In genomic region chr7:127185601-127186000, GRCm38 (mm10) we compare ENCODE assay signal across 8 mouse cellular contexts. TPM values are rescaled to one million over a fixed set of nuclear protein-coding genes. Genes with fewer than 3 reads are reported as not detected.
DNase-seq lines count a peak whose midpoint lies in the region; ATAC-seq and TF ChIP-seq lines count a peak whose summit lies in the region.

No protein-coding gene starts in this region.

- no peak overlapping the region for H3K4me3 ChIP-seq in lung, embryonic 14.5 days (ENCODE audit: low read depth, low read length)
- H3K4me3 ChIP-seq in lung, adult 2 months (replicated peaks; ENCODE audit: extremely low read depth, low read depth, low read length): no peak overlapping the region

- H3K27me3 ChIP-seq in lung, embryonic 14.5 days (ENCODE audit: insufficient read depth, low read length): no peaks in the 10 kb centered on the region

- H3K36me3 ChIP-seq in lung, embryonic 14.5 days (ENCODE audit: insufficient read depth): no peaks in the 10 kb centered on the region

- no peak overlapping the region for H3K4me2 ChIP-seq in lung, embryonic 14.5 days

- no peaks in the 10 kb centered on the region for H3K4me1 ChIP-seq in lung, embryonic 14.5 days (ENCODE audit: insufficient read depth)
- no peaks in the 10 kb centered on the region for H3K4me1 ChIP-seq in lung, adult 2 months (ENCODE audit: control insufficient read depth, insufficient read depth, low read length)

- no peak overlapping the region for H3K27ac ChIP-seq in lung, embryonic 14.5 days (ENCODE audit: low read depth)

- DNase-seq in frontal cortex, postnatal 25 days (ENCODE audit: low spot score in 2 of 2): no peak
- DNase-seq in lung, embryonic 14.5 days: peak; percentile 63
- DNase-seq in lung, adult 2 months: no peak
- DNase-seq in adipocyte (ENCODE audit: low spot score): peak; percentile 48
- DNase-seq in retina, embryonic 14.5 days (ENCODE audit: low spot score): peak; percentile 66
- DNase-seq in heart, adult 9 months (ENCODE audit: low spot score in 2 of 2): no peak
- no peak for DNase-seq in adrenal gland, postnatal 10 days

- WGBS in lung, embryonic 14.5 days: 58% methylated on average over 3 of the region's 3 CpGs
- whole genome bisulfite sequencing in lung, adult 2 months: 63% methylated on average over 3 of the region's 3 CpGs

- no peak for TF ChIP-seq POLR2A in lung, adult 2 months (IDR thresholded peaks at IDR 0.05; ENCODE audit: borderline replicate concordance, extremely low read depth, low read depth, low read length)

- peak; percentile 44; the same call in 1 of the 2 replicates for ATAC-seq in frontal cortex, adult (ENCODE audit: low TSS enrichment)
- no peak for ATAC-seq in lung, embryonic 14.5 days (ENCODE audit: insufficient read depth)

- peak; percentile 52 for TF ChIP-seq CTCF in lung, embryonic 14.5 days (IDR thresholded peaks at IDR 0.05; ENCODE audit: low read depth)
- no peak for TF ChIP-seq CTCF in lung, adult 2 months (IDR thresholded peaks at IDR 0.05; ENCODE audit: insufficient read depth, low read length)

- H3K9ac ChIP-seq in lung, embryonic 14.5 days: no peak overlapping the region

- no peaks in the 10 kb centered on the region for H3K9me3 ChIP-seq in lung, embryonic 14.5 days (ENCODE audit: low read depth, low read length)

RNA-seq across cellular contexts. Expression of gene Cd2bp2, which starts 10.2 kb away (rescaled TPM):
- 54.6 and 59.6 TPM in 2 replicates for polyA plus RNA-seq in lung, embryonic 14.5 days (2014; fragmentation: Nextera tagmentation; extraction: Ambion mirVana)
- 20.7 and 31.0 TPM in 2 replicates for polyA plus RNA-seq in lung, adult 2 months (2012; rRNA removed)
- total RNA-seq in adrenal gland, postnatal 10 days (2021): 10 to 100 TPM; 50.9 to 54.9 TPM

RNA-seq across cellular contexts. Expression of gene Tbc1d10b, which starts 22.7 kb away (rescaled TPM):
- 26.0 and 33.7 TPM in 2 replicates for polyA plus RNA-seq in lung, embryonic 14.5 days (2014; fragmentation: Nextera tagmentation; extraction: Ambion mirVana)
- polyA plus RNA-seq in lung, adult 2 months (2012; rRNA removed): 30.3 and 32.9 TPM in 2 replicates
- total RNA-seq in adrenal gland, postnatal 10 days (2021): 10 to 100 TPM; 39.0 to 40.5 TPM

RNA-seq across cellular contexts. Expression of gene Mylpf, which starts 23.1 kb away (rescaled TPM):
- polyA plus RNA-seq in lung, embryonic 14.5 days (2014; fragmentation: Nextera tagmentation; extraction: Ambion mirVana): 8.6 and 12.2 TPM in 2 replicates
- polyA plus RNA-seq in lung, adult 2 months (2012; rRNA removed): 1.3 and 135 TPM in 2 replicates
- total RNA-seq in adrenal gland, postnatal 10 days (2021): 1,000 to 10,000 TPM in 1 of 2 experiments, 100 to 1,000 TPM in 1; 678 to 2,339 TPM

RNA-seq across cellular contexts. Expression of gene Zfp553, which starts 47.3 kb away (rescaled TPM):
- 21.2 and 24.3 TPM in 2 replicates for polyA plus RNA-seq in lung, embryonic 14.5 days (2014; fragmentation: Nextera tagmentation; extraction: Ambion mirVana)
- 8.9 and 11.6 TPM in 2 replicates for polyA plus RNA-seq in lung, adult 2 months (2012; rRNA removed)
- total RNA-seq in adrenal gland, postnatal 10 days (2021): 10 to 100 TPM in 1 of 2 experiments, 1 to 10 TPM in 1; 9.2 to 13.4 TPM

RNA-seq across cellular contexts. Expression of gene Sept1, which starts 47.3 kb away (rescaled TPM):
- 20.1 and 20.3 TPM in 2 replicates for polyA plus RNA-seq in lung, embryonic 14.5 days (2014; fragmentation: Nextera tagmentation; extraction: Ambion mirVana)
- polyA plus RNA-seq in lung, adult 2 months (2012; rRNA removed): 26.5 and 28.5 TPM in 2 replicates
- 10 to 100 TPM; 17.6 to 17.8 TPM for total RNA-seq in adrenal gland, postnatal 10 days (2021)

Comparison
In these comparisons a context has a peak if more than half of its experiments do, and no peak if none do; other contexts are left out.
1. DNase-seq: peak in lung, embryonic 14.5 days (single experiment), adipocyte (single experiment) and retina, embryonic 14.5 days (single experiment); none in frontal cortex, postnatal 25 days (0 of 2), lung, adult 2 months (single experiment), heart, adult 9 months (0 of 2) and adrenal gland, postnatal 10 days (single experiment).